17 mouse cellular contexts compared by ENCODE assay signal in the genomic region with DNA sequence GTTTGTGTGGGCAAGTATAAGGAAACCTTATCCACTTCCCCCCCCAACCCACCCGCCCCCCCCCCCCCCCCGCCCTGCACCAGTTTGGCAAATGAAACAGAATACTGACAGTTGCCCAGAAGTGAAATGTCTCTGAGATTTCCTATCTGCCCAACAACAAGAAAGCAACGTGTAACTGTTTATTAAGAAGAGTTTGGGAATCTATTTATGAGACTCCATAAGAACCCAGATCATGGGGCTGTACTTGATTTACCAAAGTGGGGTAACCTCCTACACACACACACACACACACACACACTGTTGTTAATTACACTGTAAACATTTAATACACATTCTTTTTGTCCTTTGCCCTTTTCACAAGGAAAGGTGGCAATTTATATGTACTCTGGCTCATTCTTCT.
A peak's percentile ranks its signal among the peaks of the same experiment; 100 is the strongest.
DNase-seq lines count a peak whose midpoint lies in the region; ATAC-seq and TF ChIP-seq lines count a peak whose summit lies in the region.
"Had no signal": no experiment of that assay in that cellular context is flagged by ENCODE, and none has a peak within 500 bp of the region (broad histone marks: within the 10 kb centered on the region; RNA-seq: fewer than 3 reads in every experiment).

No protein-coding gene starts in this region.

- DNase-seq in left cerebral cortex, adult 2 months (ENCODE audit: extremely low spot score in 1 of 2, low spot score in 2 of 2) = no peak
- no peak for DNase-seq in left cerebral cortex, adult 8-10 months (ENCODE audit: low spot score in 2 of 2)
- no peak for DNase-seq in hindbrain, embryonic 10.5 days (ENCODE audit: low spot score)
- DNase-seq in midbrain, embryonic 11.5 days (ENCODE audit: low spot score, missing footprints) = no peak
- no peak for DNase-seq in embryo, embryonic 10.5 days (ENCODE audit: low spot score)
- DNase-seq in embryo, embryonic 9.5 days (ENCODE audit: extremely low spot score) = no peak
- no peak for DNase-seq in urinary bladder, adult 18-20 months (ENCODE audit: low spot score in 2 of 2)
- DNase-seq: adrenal gland, postnatal 25 days; gastrocnemius, adult 2 months; heart, adult 11 months; lung, postnatal 14 days; right cerebral cortex, postnatal 14 days; thymus, postnatal 4 days had no signal

- WGBS in hindbrain, embryonic 10.5 days = 56% methylated on average over 3 of the region's 3 CpGs
- 56% methylated on average over 1 of the region's 3 CpGs for WGBS in midbrain, embryonic 11.5 days
- 34% methylated on average over 3 of the region's 3 CpGs for WGBS in neural tube, embryonic 14.5 days

- H3K27me3 ChIP-seq in hindbrain, embryonic 10.5 days (ENCODE audit: insufficient read depth, poor library complexity, severe bottlenecking) = no peaks in the 10 kb centered on the region
- H3K27me3 ChIP-seq in midbrain, embryonic 11.5 days (ENCODE audit: control insufficient read depth, insufficient read depth, low read length) = no peaks in the 10 kb centered on the region
- no peaks in the 10 kb centered on the region for H3K27me3 ChIP-seq in neural tube, embryonic 14.5 days (ENCODE audit: control insufficient read depth, insufficient read depth, low read length)
- H3K27me3 ChIP-seq: heart, embryonic 15.5 days; liver, embryonic 15.5 days had no signal

- TF ChIP-seq CTCF in left cerebral cortex, adult 2 months (IDR thresholded peaks at IDR 0.05) = no peak

- H3K4me2 ChIP-seq in midbrain, embryonic 11.5 days = no peak overlapping the region
- peak overlapping the region; percentile 39 for H3K4me2 ChIP-seq in neural tube, embryonic 14.5 days (ENCODE audit: low read depth, low read length)
- H3K4me2 ChIP-seq: heart, embryonic 15.5 days; liver, embryonic 15.5 days had no signal

- intact Hi-C loops in left cerebral cortex, adult 2 months (cut with DNase I) = loop anchor here (5.0 kb wide), 1 partner anchor 329 kb away; no protein-coding TSS in a partner anchor

- H3K9me3 ChIP-seq in hindbrain, embryonic 10.5 days = no peaks in the 10 kb centered on the region
- no peaks in the 10 kb centered on the region for H3K9me3 ChIP-seq in midbrain, embryonic 11.5 days (ENCODE audit: control insufficient read depth, low read length)
- no peaks in the 10 kb centered on the region for H3K9me3 ChIP-seq in neural tube, embryonic 14.5 days (ENCODE audit: control insufficient read depth, low read length)
- H3K9me3 ChIP-seq: heart, embryonic 15.5 days; liver, embryonic 15.5 days had no signal

- no peak overlapping the region for H3K9ac ChIP-seq in midbrain, embryonic 11.5 days (ENCODE audit: low read length)
- H3K9ac ChIP-seq in neural tube, embryonic 14.5 days (replicated peaks; ENCODE audit: low read depth, low read length) = peak overlapping the region; percentile 43; the same call in 1 of the 2 replicates
- H3K9ac ChIP-seq: heart, embryonic 15.5 days; liver, embryonic 15.5 days had no signal

- peaks cover 52% of the 10 kb centered on the region for H3K4me1 ChIP-seq in hindbrain, embryonic 10.5 days (replicated peaks)
- peaks cover 28% of the 10 kb centered on the region for H3K4me1 ChIP-seq in midbrain, embryonic 11.5 days (ENCODE audit: control insufficient read depth, insufficient read depth, low read length)
- H3K4me1 ChIP-seq in neural tube, embryonic 14.5 days (ENCODE audit: control insufficient read depth, insufficient read depth, low read length) = peaks cover 16% of the 10 kb centered on the region
- H3K4me1 ChIP-seq: heart, embryonic 15.5 days; liver, embryonic 15.5 days had no signal

- H3K27ac ChIP-seq in left cerebral cortex, adult 2 months = peak overlapping the region; percentile 16; the same call in 1 of the 2 replicates
- peak overlapping the region; percentile 89 for H3K27ac ChIP-seq in hindbrain, embryonic 10.5 days
- H3K27ac ChIP-seq in midbrain, embryonic 11.5 days (ENCODE audit: low read depth, low read length) = peak overlapping the region; percentile 80
- peak overlapping the region; percentile 89 for H3K27ac ChIP-seq in neural tube, embryonic 14.5 days (ENCODE audit: low read depth, low read length)
- H3K27ac ChIP-seq: gastrocnemius, adult 2 months; heart, embryonic 15.5 days; liver, embryonic 15.5 days had no signal

- no peak overlapping the region for H3K4me3 ChIP-seq in left cerebral cortex, adult 2 months
- no peak overlapping the region for H3K4me3 ChIP-seq in hindbrain, embryonic 10.5 days
- H3K4me3 ChIP-seq in midbrain, embryonic 11.5 days (ENCODE audit: low read depth, low read length) = no peak overlapping the region
- H3K4me3 ChIP-seq in neural tube, embryonic 14.5 days (ENCODE audit: low read depth, low read length) = no peak overlapping the region
- H3K4me3 ChIP-seq: gastrocnemius, adult 2 months; heart, embryonic 15.5 days; liver, embryonic 15.5 days had no signal

- ATAC-seq in midbrain, embryonic 11.5 days (ENCODE audit: low FRiP score) = no peak
- no peak for ATAC-seq in neural tube, embryonic 14.5 days (ENCODE audit: low read depth)
- ATAC-seq: activated CD4-positive, CD25-positive, alpha-beta regulatory T cell, adult 4 months had no signal

- no peaks in the 10 kb centered on the region for H3K36me3 ChIP-seq in hindbrain, embryonic 10.5 days
- no peaks in the 10 kb centered on the region for H3K36me3 ChIP-seq in midbrain, embryonic 11.5 days (ENCODE audit: control insufficient read depth, insufficient read depth, low read length)
- no peaks in the 10 kb centered on the region for H3K36me3 ChIP-seq in neural tube, embryonic 14.5 days (ENCODE audit: control insufficient read depth, insufficient read depth, low read length)
- H3K36me3 ChIP-seq: heart, embryonic 15.5 days; liver, embryonic 15.5 days had no signal

Comparison
In these comparisons a context has a peak if more than half of its experiments do, and no peak if none do; other contexts are left out.
1. H3K27ac ChIP-seq: peak in every context shown above with its lines; median percentile 89 in hindbrain, embryonic 10.5 days; 89 in neural tube, embryonic 14.5 days; 80 in midbrain, embryonic 11.5 days; 16 in left cerebral cortex, adult 2 months.